Mouse (Mus musculus) stomach, postnatal 0 days (tissue): ENCODE data around the gene Plcl1.

Source experiments
- CTCF ChIP-seq: IDR thresholded peaks from 2 replicates; pipeline ENCODE4 v1.5.1; 2016; ENCODE audit warnings: antibody characterized with exemption, low read depth, mild to moderate bottlenecking, moderate library complexity
- EP300 ChIP-seq: optimal IDR thresholded peaks from 2 replicates; pipeline ENCODE3; 2016; ENCODE audit warnings: antibody characterized with exemption

GRCm38 (mm10) chr1:55436589-55436988, 30.9 kb downstream of the Plcl1 start:
- no peak for TF ChIP-seq CTCF
- TF ChIP-seq EP300 = no peak
